In the genomic region with DNA sequence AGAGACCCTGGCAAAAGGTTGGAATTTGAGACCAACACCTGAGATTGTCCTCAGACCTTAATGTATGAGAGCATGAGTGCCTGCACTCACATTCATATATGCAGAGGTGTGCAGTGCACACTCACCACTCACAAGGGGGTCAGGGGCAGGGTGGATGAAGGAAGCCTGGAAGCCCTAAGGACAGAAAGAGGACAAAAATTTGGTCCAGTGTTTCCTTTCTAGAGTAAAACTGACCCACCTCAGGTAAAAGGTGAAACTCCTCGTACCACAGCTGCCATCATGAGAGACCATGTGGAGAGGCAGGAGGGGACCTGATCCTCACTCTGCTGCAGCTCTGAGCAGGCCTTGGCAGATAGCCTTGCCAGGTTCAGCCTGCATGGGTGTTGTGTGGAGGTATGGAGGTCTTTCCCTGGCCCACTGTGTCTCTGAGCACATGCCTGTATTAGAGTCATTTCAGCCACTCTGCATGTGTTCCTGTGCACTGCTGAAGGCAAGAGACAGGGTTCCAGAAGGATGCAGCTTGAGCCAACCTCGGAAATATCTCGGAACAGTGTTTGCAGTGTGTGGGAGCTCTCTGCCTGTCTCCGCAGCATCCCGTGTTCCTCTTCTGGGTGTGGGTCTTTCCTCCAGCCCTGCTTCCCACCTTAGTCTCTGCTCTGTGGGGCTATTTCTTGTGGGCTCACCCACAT, we compare ENCODE assay signal across 9 mouse cellular contexts. TPM values are rescaled to one million over a fixed set of nuclear protein-coding genes. Genes with fewer than 3 reads are reported as not detected.
A peak's percentile ranks its signal among the peaks of the same experiment; 100 is the strongest.
DNase-seq lines count a peak whose midpoint lies in the region; ATAC-seq and TF ChIP-seq lines count a peak whose summit lies in the region.
"Had no signal": no experiment of that assay in that cellular context is flagged by ENCODE, and none has a peak within 500 bp of the region (broad histone marks: within the 10 kb centered on the region; RNA-seq: fewer than 3 reads in every experiment).

No protein-coding gene starts in this region.

- no peak overlapping the region for H3K27ac ChIP-seq in kidney, postnatal 0 days
- no peak overlapping the region for H3K27ac ChIP-seq in kidney, adult 2 months (ENCODE audit: insufficient read depth, low read depth, low read length)
- no peak overlapping the region for H3K27ac ChIP-seq in embryonic facial prominence, embryonic 14.5 days (replicated peaks; ENCODE audit: low read depth, low read length)
- no peak overlapping the region for H3K27ac ChIP-seq in hindbrain, embryonic 15.5 days (replicated peaks)
- H3K27ac ChIP-seq in midbrain, postnatal 0 days (ENCODE audit: low read depth, low read length) = no peak overlapping the region

- no peaks in the 10 kb centered on the region for H3K36me3 ChIP-seq in kidney, postnatal 0 days (ENCODE audit: insufficient read depth, low read length)
- H3K36me3 ChIP-seq in kidney, adult 2 months (ENCODE audit: control insufficient read depth, insufficient read depth, low read length) = no peaks in the 10 kb centered on the region
- 0 out of 2 replicates have a peak, but pooled peaks cover 11% of the 10 kb centered on the region for H3K36me3 ChIP-seq in embryonic facial prominence, embryonic 14.5 days (ENCODE audit: control insufficient read depth, insufficient read depth, low read length)
- no peaks in the 10 kb centered on the region for H3K36me3 ChIP-seq in hindbrain, embryonic 15.5 days
- no peaks in the 10 kb centered on the region for H3K36me3 ChIP-seq in midbrain, postnatal 0 days (ENCODE audit: insufficient read depth, low read length)

- H3K27me3 ChIP-seq in kidney, postnatal 0 days (ENCODE audit: insufficient read depth, low read length) = no peaks in the 10 kb centered on the region
- H3K27me3 ChIP-seq in kidney, adult 2 months (replicated peaks; ENCODE audit: control insufficient read depth, insufficient read depth, low read length) = no peaks in the 10 kb centered on the region
- H3K27me3 ChIP-seq in embryonic facial prominence, embryonic 14.5 days (replicated peaks; ENCODE audit: control insufficient read depth, insufficient read depth, low read length) = peaks cover 13% of the 10 kb centered on the region; the same call in 1 of the 2 replicates
- H3K27me3 ChIP-seq in hindbrain, embryonic 15.5 days = no peaks in the 10 kb centered on the region
- H3K27me3 ChIP-seq in midbrain, postnatal 0 days (ENCODE audit: insufficient read depth, low read length) = no peaks in the 10 kb centered on the region

- ATAC-seq in kidney, postnatal 0 days (replicated peaks; ENCODE audit: low FRiP score, low read depth) = no peak
- no peak for ATAC-seq in embryonic facial prominence, embryonic 14.5 days (ENCODE audit: low read depth)
- ATAC-seq in hindbrain, embryonic 15.5 days (ENCODE audit: low FRiP score, low read depth) = no peak
- no peak for ATAC-seq in midbrain, postnatal 0 days (ENCODE audit: low FRiP score)

- peaks cover 10% of the 10 kb centered on the region; the same call in 1 of the 2 replicates for H3K4me1 ChIP-seq in kidney, postnatal 0 days (replicated peaks; ENCODE audit: insufficient read depth, low read length)
- H3K4me1 ChIP-seq in kidney, adult 2 months (ENCODE audit: control insufficient read depth, insufficient read depth, low read length) = peaks cover 9% of the 10 kb centered on the region; the same call in 1 of the 2 replicates
- H3K4me1 ChIP-seq in embryonic facial prominence, embryonic 14.5 days (ENCODE audit: control insufficient read depth, insufficient read depth, low read length) = peaks cover 27% of the 10 kb centered on the region
- peaks cover 44% of the 10 kb centered on the region for H3K4me1 ChIP-seq in hindbrain, embryonic 15.5 days (replicated peaks)
- peaks cover 9% of the 10 kb centered on the region for H3K4me1 ChIP-seq in midbrain, postnatal 0 days (ENCODE audit: insufficient read depth, low read length)

- no peak overlapping the region for H3K4me3 ChIP-seq in kidney, postnatal 0 days (replicated peaks; ENCODE audit: low read depth, low read length)
- H3K4me3 ChIP-seq in kidney, adult 2 months (ENCODE audit: insufficient read depth, low read depth, low read length) = no peak overlapping the region
- H3K4me3 ChIP-seq in embryonic facial prominence, embryonic 14.5 days (ENCODE audit: low read depth, low read length) = peak overlapping the region; percentile 79
- peak overlapping the region; percentile 76 for H3K4me3 ChIP-seq in hindbrain, embryonic 15.5 days
- peak overlapping the region; percentile 81 for H3K4me3 ChIP-seq in midbrain, postnatal 0 days (ENCODE audit: low read depth, low read length)

- no peak for DNase-seq in kidney, postnatal 0 days (ENCODE audit: low spot score)
- DNase-seq in kidney, adult 2 months = no peak
- DNase-seq in embryonic facial prominence, embryonic 14.5 days (ENCODE audit: low spot score) = no peak
- DNase-seq in midbrain, postnatal 0 days (ENCODE audit: low spot score) = no peak
- DNase-seq in Muller cell, postnatal 12 days (ENCODE audit: inconsistent ontology term) = no peak
- no peak for DNase-seq in gastrocnemius, adult 8-10 months (ENCODE audit: low spot score in 2 of 2)
- no peak for DNase-seq in frontal cortex, postnatal 10 days (ENCODE audit: low spot score in 2 of 2)
- DNase-seq: gastrocnemius, postnatal 36 days had no signal

- H3K9ac ChIP-seq in kidney, postnatal 0 days (ENCODE audit: low read depth, low read length) = no peak overlapping the region
- peak overlapping the region; percentile 94 for H3K9ac ChIP-seq in embryonic facial prominence, embryonic 14.5 days (ENCODE audit: low read depth, low read length)
- H3K9ac ChIP-seq in hindbrain, embryonic 15.5 days = peak overlapping the region; percentile 92
- peak overlapping the region; percentile 82 for H3K9ac ChIP-seq in midbrain, postnatal 0 days (replicated peaks; ENCODE audit: low read length, poor library complexity, severe bottlenecking)

- TF ChIP-seq CTCF in kidney, postnatal 0 days (IDR thresholded peaks at IDR 0.05; ENCODE audit: low read depth) = no peak
- no peak for TF ChIP-seq CTCF in kidney, adult 2 months (conservative IDR thresholded peaks at IDR 0.05; ENCODE audit: insufficient read depth, insufficient read length, low read depth, low read length)
- no peak for TF ChIP-seq CTCF in midbrain, postnatal 0 days (IDR thresholded peaks at IDR 0.05)

- no peaks in the 10 kb centered on the region for H3K9me3 ChIP-seq in kidney, postnatal 0 days (replicated peaks; ENCODE audit: low read length)
- H3K9me3 ChIP-seq in embryonic facial prominence, embryonic 14.5 days (ENCODE audit: control insufficient read depth, low read length) = peaks cover 5% of the 10 kb centered on the region; the same call in 1 of the 2 replicates
- no peaks in the 10 kb centered on the region for H3K9me3 ChIP-seq in hindbrain, embryonic 15.5 days
- H3K9me3 ChIP-seq in midbrain, postnatal 0 days (ENCODE audit: low read length) = no peaks in the 10 kb centered on the region

- 72% methylated on average over 5 of the region's 5 CpGs for WGBS in kidney, postnatal 0 days
- WGBS in kidney, adult 2 months = 80% methylated on average over 5 of the region's 5 CpGs
- 78% methylated on average over 5 of the region's 5 CpGs for WGBS in embryonic facial prominence, embryonic 14.5 days
- 79% methylated on average over 5 of the region's 5 CpGs for WGBS in hindbrain, embryonic 15.5 days
- 89% methylated on average over 5 of the region's 5 CpGs for WGBS in midbrain, postnatal 0 days

- no peak for TF ChIP-seq POLR2A in kidney, adult 2 months (IDR thresholded peaks at IDR 0.05; ENCODE audit: low read depth, low read length)

- peak overlapping the region; percentile 66 for H3K4me2 ChIP-seq in kidney, postnatal 0 days (ENCODE audit: low read length)
- H3K4me2 ChIP-seq in embryonic facial prominence, embryonic 14.5 days (ENCODE audit: low read depth, low read length) = peak overlapping the region; percentile 96
- H3K4me2 ChIP-seq in hindbrain, embryonic 15.5 days = peak overlapping the region; percentile 80
- peak overlapping the region; percentile 67 for H3K4me2 ChIP-seq in midbrain, postnatal 0 days (ENCODE audit: low read depth, low read length, poor library complexity, severe bottlenecking)

RNA-seq across cellular contexts. Expression of gene Hist3h2a, which starts 2.9 kb away (rescaled TPM):
- 40.9 and 41.2 TPM in 2 replicates for polyA plus RNA-seq in kidney, postnatal 0 days (2015; fragmentation: Nextera tagmentation; extraction: Ambion mirVana)
- 29.0 and 29.5 TPM in 2 replicates for polyA plus RNA-seq in kidney, adult 2 months (2012; rRNA removed)
- 27.6 and 29.7 TPM in 2 replicates for polyA plus RNA-seq in embryonic facial prominence, embryonic 14.5 days (2014; fragmentation: Nextera tagmentation; extraction: Ambion mirVana)
- polyA plus RNA-seq in hindbrain, embryonic 15.5 days (2015; fragmentation: Nextera tagmentation; extraction: Ambion mirVana) = 96.0 and 96.7 TPM in 2 replicates
- total RNA-seq in midbrain, postnatal 0 days (2014; rRNA removed) = 163 and 242 TPM in 2 replicates
- 42.0 and 46.2 TPM in 2 replicates for polyA plus RNA-seq in midbrain, postnatal 0 days (2015; fragmentation: Nextera tagmentation; extraction: Ambion mirVana)
- total RNA-seq in gastrocnemius, adult 8-10 months (2022) = 10 to 100 TPM in 3 of 4 experiments, 1 to 10 TPM in 1; 8.9 to 14.8 (median 11.5) TPM

RNA-seq across cellular contexts. Expression of gene Trim17, which starts 2.9 kb away (rescaled TPM):
- polyA plus RNA-seq in kidney, postnatal 0 days (2015; fragmentation: Nextera tagmentation; extraction: Ambion mirVana) = 0.32 and 0.37 TPM in 2 replicates
- 0.34 and 0.48 TPM in 2 replicates for polyA plus RNA-seq in kidney, adult 2 months (2012; rRNA removed)
- polyA plus RNA-seq in embryonic facial prominence, embryonic 14.5 days (2014; fragmentation: Nextera tagmentation; extraction: Ambion mirVana) = 0.41 and 0.51 TPM in 2 replicates
- 1.4 TPM in 2 replicates for polyA plus RNA-seq in hindbrain, embryonic 15.5 days (2015; fragmentation: Nextera tagmentation; extraction: Ambion mirVana)
- total RNA-seq in midbrain, postnatal 0 days (2014; rRNA removed) = 2.2 and 6.2 TPM in 2 replicates
- 0.67 and 0.72 TPM in 2 replicates for polyA plus RNA-seq in midbrain, postnatal 0 days (2015; fragmentation: Nextera tagmentation; extraction: Ambion mirVana)
- total RNA-seq in gastrocnemius, adult 8-10 months (2022) = under 1 TPM; 0.08 to 0.31 (median 0.20) TPM

RNA-seq across cellular contexts. Expression of gene Hist3h2ba, which starts 8.7 kb away (rescaled TPM):
- polyA plus RNA-seq in kidney, postnatal 0 days (2015; fragmentation: Nextera tagmentation; extraction: Ambion mirVana) = 43.9 and 45.8 TPM in 2 replicates
- polyA plus RNA-seq in kidney, adult 2 months (2012; rRNA removed) = 3.0 and 5.3 TPM in 2 replicates
- 14.9 and 20.8 TPM in 2 replicates for polyA plus RNA-seq in embryonic facial prominence, embryonic 14.5 days (2014; fragmentation: Nextera tagmentation; extraction: Ambion mirVana)
- polyA plus RNA-seq in hindbrain, embryonic 15.5 days (2015; fragmentation: Nextera tagmentation; extraction: Ambion mirVana) = 230 and 238 TPM in 2 replicates
- total RNA-seq in midbrain, postnatal 0 days (2014; rRNA removed) = 552 and 1,117 TPM in 2 replicates
- 114 and 126 TPM in 2 replicates for polyA plus RNA-seq in midbrain, postnatal 0 days (2015; fragmentation: Nextera tagmentation; extraction: Ambion mirVana)
- 1 to 10 TPM in 1 of 4 experiments, under 1 TPM in 1, not detected in 2; 0.52 to 1.2 TPM for total RNA-seq in gastrocnemius, adult 8-10 months (2022)

RNA-seq across cellular contexts. Expression of gene Rnf187, which starts 18.7 kb away (rescaled TPM):
- polyA plus RNA-seq in kidney, postnatal 0 days (2015; fragmentation: Nextera tagmentation; extraction: Ambion mirVana) = 238 and 249 TPM in 2 replicates
- polyA plus RNA-seq in kidney, adult 2 months (2012; rRNA removed) = 251 and 307 TPM in 2 replicates
- polyA plus RNA-seq in embryonic facial prominence, embryonic 14.5 days (2014; fragmentation: Nextera tagmentation; extraction: Ambion mirVana) = 256 and 271 TPM in 2 replicates
- 603 and 674 TPM in 2 replicates for polyA plus RNA-seq in hindbrain, embryonic 15.5 days (2015; fragmentation: Nextera tagmentation; extraction: Ambion mirVana)
- total RNA-seq in midbrain, postnatal 0 days (2014; rRNA removed) = 925 and 964 TPM in 2 replicates
- 700 and 703 TPM in 2 replicates for polyA plus RNA-seq in midbrain, postnatal 0 days (2015; fragmentation: Nextera tagmentation; extraction: Ambion mirVana)
- 100 to 1,000 TPM in 2 of 4 experiments, 10 to 100 TPM in 2; 97.5 to 116 (median 100) TPM for total RNA-seq in gastrocnemius, adult 8-10 months (2022)

RNA-seq across cellular contexts. Expression of gene Trim11, which starts 20.5 kb away (rescaled TPM):
- polyA plus RNA-seq in kidney, postnatal 0 days (2015; fragmentation: Nextera tagmentation; extraction: Ambion mirVana) = 16.3 and 16.7 TPM in 2 replicates
- polyA plus RNA-seq in kidney, adult 2 months (2012; rRNA removed) = 19.4 and 20.7 TPM in 2 replicates
- polyA plus RNA-seq in embryonic facial prominence, embryonic 14.5 days (2014; fragmentation: Nextera tagmentation; extraction: Ambion mirVana) = 19.2 and 23.0 TPM in 2 replicates
- 19.3 and 20.7 TPM in 2 replicates for polyA plus RNA-seq in hindbrain, embryonic 15.5 days (2015; fragmentation: Nextera tagmentation; extraction: Ambion mirVana)
- 23.7 and 27.8 TPM in 2 replicates for total RNA-seq in midbrain, postnatal 0 days (2014; rRNA removed)
- 15.2 and 16.5 TPM in 2 replicates for polyA plus RNA-seq in midbrain, postnatal 0 days (2015; fragmentation: Nextera tagmentation; extraction: Ambion mirVana)
- total RNA-seq in gastrocnemius, adult 8-10 months (2022) = 1 to 10 TPM; 4.8 to 8.5 (median 7.4) TPM

Comparison
In these comparisons a context has a peak if more than half of its experiments do, and no peak if none do; other contexts are left out.
1. H3K4me3 ChIP-seq: peak in embryonic facial prominence, embryonic 14.5 days (single experiment), hindbrain, embryonic 15.5 days (single experiment) and midbrain, postnatal 0 days (single experiment); none in kidney, postnatal 0 days (single experiment) and kidney, adult 2 months (single experiment).
2. Peak in every context shown above with its lines, with median percentiles within 50 percentile points of each other: H3K4me2 ChIP-seq.